Mouse (Mus musculus) erythroblast, adult 5-6 weeks (primary cell): Measurements from ENCODE around the gene Fgfr2. TPM values are rescaled to one million over a fixed set of nuclear protein-coding genes. Genes with fewer than 3 reads are reported as not detected.

Experiments
- ATAC-seq: replicated peaks from 2 replicates; pipeline ENCODE4 v1.8.0; 2016; ENCODE audit warnings: moderate number of reproducible peaks, mild to moderate bottlenecking, moderate TSS enrichment, inconsistent platforms; ENCODE audit not compliant: poor library complexity, low FRiP score, severe bottlenecking
- total RNA-seq, 2 experiments: library from RNA; stranded (forward) in 1 of 2; stranded (reverse) in 1 of 2; fragments of 150-400 nt in 1 of 2; fragments of 200-764, 138-1000 nt in 1 of 2; gene quantifications; 2 replicates each; pipeline versions ENCODE4 v1.2.3 to v1.2.4; 2015 to 2017; ENCODE audit warnings: low replicate concordance in 2 of 2

The Fgfr2 gene
- total RNA-seq, 2 experiments from 2014 or later = 4.8 TPM; not detected in 1

GRCm38 (mm10) chr7:131670586-131670985 is 1452.6 kb downstream of the Fgfr2 start:
- no peak for ATAC-seq

- ATAC-seq = no peak
Observed at GRCm38 (mm10) chr7:131669326-131669725, 1453.8 kb downstream of the Fgfr2 start.

GRCm38 (mm10) chr7:131660726-131661125 is 1462.4 kb downstream of the Fgfr2 start:
- no peak for ATAC-seq

GRCm38 (mm10) chr7:131656017-131656416 is 1467.1 kb downstream of the Fgfr2 start:
- no peak for ATAC-seq

- no peak for ATAC-seq
Observed at GRCm38 (mm10) chr7:131653416-131653815, 1469.7 kb downstream of the Fgfr2 start.

DNA sequence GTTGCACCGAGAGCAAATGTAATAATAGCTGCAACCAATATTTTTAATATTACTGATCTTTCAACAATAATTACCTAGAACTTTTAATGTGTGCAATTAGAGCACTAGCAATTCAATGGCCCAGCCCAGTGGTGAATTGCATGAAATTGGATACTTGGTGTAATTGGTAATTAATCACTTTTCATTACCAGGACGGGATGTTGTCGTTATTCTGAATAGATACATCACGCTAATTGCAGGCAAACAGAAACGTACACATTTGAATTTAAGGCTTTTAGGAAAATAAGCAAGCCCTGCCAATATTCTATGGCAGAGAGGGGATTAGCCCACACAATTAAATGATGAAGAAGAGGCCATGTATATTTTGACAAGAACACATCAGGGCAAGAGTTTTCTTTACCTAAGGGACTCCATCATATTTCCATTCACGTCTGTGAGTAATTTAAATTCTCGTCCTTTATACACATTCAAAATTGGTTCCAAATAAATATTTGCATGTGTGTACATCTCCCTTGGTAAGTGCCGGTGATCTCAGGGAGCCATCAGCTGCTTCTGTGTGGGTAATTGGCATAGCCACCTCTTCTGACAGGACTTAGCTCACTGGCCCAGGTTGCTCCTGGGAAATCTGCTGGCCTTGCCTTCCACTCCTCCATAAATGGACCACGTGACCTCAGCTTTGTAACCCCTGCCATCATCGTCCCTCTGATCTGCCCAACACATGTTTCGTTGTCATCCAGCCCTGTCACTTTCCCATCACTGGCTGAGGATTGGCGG is 1471.0 kb downstream of the Fgfr2 start:
- no peak for ATAC-seq

- no peak for ATAC-seq
Observed at GRCm38 (mm10) chr7:131650277-131650676, 1472.9 kb downstream of the Fgfr2 start.

- ATAC-seq = no peak
Observed at GRCm38 (mm10) chr7:131648276-131648675, 1474.9 kb downstream of the Fgfr2 start.

DNA sequence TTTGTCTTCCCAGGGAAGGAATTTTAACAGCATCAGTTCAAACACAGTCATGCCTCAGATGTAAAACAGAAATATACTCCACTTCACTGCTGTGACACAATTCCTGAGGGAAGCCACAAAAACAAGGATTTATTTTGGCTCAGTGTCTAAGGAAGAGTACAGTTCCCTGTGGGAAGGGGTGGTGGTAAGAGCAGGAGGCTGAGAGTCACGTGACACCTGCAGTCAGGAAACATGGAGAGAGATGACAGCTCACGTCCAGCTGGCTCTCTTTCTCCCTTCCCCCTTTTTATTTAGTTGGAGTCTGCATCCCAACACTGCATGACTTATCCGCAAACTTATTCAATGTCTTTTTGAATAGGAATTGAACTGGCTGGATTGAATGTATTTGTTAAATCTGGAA is 1475.6 kb downstream of the Fgfr2 start:
- no peak for ATAC-seq

DNA sequence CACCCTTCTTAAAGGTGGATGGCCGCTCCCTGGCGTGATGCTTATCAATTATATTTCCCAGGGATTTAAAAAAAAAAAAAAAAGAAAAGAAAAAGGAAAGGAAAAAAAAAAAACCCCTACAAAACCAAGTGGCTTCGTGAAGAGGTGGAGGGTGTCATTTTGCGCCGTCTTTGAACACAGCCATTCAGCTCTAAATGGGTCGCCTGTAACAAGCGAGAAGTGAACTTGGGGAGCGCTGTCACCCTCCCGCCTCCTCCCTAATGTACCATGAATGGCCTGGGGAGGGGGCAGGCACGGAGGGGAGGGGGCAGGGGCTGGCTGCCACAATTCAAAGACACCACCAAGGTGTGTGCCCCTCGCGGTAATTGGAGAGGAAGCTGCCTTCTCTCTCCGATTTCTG is 1478.6 kb downstream of the Fgfr2 start:
- ATAC-seq = no peak

- no peak for ATAC-seq
Observed at GRCm38 (mm10) chr7:131644051-131644450, 1479.1 kb downstream of the Fgfr2 start.

DNA sequence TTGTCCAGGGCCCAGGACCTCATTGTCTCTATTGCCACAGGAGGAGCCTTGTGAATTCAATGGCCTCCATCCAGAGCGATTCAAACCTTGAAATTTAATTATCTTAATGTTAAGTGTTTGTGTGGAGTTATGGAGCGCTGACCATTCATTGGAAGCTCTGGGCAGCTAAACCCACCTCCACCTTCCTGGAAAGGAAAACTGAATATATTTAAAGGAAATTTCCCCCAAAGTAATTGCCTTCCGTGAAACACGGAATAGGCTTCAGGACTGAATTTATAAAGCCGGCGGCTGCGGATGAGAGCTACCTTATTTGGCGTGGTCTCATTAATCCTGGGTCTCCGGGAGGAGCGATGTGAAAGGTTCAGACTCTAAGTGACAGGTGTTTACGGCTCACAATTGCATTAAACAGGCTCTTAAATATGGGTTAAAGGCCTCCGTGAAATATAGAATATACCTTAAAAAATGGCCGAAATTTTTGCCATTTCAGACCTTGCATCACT is 1479.8 kb downstream of the Fgfr2 start:
- ATAC-seq = no peak

DNA sequence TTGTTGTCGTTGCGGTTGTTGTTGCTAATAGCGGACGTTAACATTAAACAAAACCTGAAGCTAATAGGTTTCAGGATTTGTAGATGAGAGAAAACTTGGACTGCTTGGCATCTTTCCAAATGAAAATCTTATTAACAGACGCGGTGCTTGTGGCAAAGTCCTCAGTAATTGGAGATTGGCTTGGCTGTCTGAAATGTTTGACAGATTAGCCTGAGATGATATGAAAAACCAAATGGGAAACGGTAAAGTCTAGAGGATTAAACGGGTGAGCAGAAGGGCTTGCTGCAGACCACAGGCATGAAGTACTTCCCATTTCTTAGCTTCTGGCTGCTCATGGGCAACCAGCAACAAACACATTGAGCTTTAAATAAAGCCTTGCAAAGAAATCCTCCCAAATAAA is 1493.6 kb downstream of the Fgfr2 start:
- ATAC-seq = no peak

GRCm38 (mm10) chr7:131628846-131629391 is 1494.2 kb downstream of the Fgfr2 start:
- ATAC-seq = no peak

DNA sequence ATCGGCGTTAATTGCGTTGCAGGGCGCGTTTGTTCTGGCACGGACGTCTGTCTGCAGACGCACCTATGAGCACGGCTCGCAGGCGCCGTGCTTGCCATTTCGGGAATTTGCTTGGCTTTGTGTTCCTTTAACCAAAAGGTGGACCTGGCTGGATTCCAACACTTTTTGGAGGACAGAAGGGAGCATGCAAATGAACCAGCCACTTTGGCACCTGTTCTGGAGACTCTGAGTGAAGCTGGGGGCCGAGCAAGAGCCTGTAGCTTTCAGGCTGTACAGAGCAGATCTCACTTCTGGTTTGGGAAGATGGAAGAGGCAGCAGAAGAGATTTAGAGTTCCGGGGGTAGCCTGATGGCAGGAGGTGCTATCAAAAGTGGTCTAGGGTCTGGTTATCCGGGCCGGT is 1494.8 kb downstream of the Fgfr2 start:
- no peak for ATAC-seq

DNA sequence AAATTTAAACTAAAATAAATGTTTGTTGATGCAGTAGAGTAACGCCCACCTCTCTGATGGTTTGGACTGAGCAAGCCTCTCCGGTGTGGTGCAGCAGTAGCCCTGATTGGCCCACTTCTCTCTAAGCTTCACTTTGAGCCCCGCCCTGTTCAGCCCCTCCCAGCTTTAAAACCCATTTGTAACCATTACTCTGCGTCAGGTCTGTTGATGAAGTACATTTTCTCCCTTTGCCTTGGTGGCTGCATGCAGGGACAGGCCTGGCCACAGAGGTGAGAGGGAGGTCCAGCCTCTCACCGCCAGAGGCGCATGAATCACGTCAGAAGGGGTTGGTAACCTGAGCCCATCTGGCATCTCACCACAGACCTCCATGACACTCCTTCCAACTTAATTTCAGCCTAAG is 1513.5 kb downstream of the Fgfr2 start:
- ATAC-seq = no peak

DNA sequence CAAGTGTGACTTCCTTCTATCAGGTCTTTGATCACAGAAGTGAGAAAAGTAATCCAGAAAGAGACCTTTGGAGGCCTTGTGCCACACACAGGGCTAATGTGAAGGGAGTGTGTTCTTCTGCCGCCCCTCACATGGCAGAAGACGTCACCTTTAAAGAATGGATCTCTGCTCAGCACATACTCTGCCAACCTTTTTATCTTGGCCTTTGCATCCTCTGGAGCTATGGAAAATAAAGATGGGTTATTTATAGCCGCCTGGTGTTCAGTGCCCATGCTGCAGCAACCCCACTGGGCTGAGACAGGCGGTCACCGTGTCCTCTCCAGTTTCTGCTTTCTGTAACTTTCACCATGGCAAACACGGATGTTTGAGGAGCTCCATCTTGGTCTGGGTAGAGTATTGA is 1515.1 kb downstream of the Fgfr2 start:
- no peak for ATAC-seq

DNA sequence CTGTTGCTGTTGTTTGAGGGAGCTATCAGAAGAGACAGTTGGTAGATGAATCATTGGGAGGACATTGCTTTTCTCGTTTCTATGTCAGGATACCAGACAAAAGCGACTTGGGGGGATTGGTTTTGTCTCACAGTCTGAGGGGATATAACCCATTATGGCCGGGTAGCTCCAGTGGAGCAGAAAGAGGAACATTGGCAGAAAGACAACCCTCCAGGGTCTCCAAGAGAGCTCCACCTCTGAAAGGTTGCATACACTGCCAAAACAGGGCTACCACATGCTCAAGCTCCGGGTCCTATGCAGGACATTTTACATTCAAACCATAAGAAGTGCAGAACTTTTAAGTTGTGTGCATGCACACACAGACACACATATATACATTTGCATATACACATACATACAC is 1517.7 kb downstream of the Fgfr2 start:
- no peak for ATAC-seq

GRCm38 (mm10) chr7:131604946-131605345 is 1518.2 kb downstream of the Fgfr2 start:
- no peak for ATAC-seq

GRCm38 (mm10) chr7:131603186-131603585 is 1520.0 kb downstream of the Fgfr2 start:
- ATAC-seq = no peak

DNA sequence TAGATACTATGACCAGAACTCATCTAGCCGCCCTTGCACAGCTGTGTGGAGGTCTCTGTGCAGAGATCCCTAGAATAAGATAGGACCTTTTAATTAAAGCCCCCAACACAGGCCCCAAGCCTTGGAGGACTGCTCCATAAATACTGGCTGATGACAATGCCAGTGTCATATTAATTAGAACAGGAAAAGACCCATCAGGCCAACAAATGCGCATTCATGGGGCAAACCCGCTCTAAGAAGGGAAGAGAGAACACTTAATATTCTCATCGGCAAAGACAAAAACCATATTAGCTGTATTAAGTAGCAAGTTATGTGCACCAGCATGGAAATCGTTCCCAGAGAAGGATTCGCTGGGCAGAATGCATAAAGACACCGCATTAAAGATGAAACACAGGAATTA is 1521.0 kb downstream of the Fgfr2 start:
- ATAC-seq = no peak

GRCm38 (mm10) chr7:131598483-131598824 is 1524.7 kb downstream of the Fgfr2 start:
- ATAC-seq = no peak
